Mouse (Mus musculus): ENCODE results near the gene Gm10645.
A peak's percentile ranks its signal among the peaks of the same experiment; 100 is the strongest.

Gene Gm10645

DNA sequence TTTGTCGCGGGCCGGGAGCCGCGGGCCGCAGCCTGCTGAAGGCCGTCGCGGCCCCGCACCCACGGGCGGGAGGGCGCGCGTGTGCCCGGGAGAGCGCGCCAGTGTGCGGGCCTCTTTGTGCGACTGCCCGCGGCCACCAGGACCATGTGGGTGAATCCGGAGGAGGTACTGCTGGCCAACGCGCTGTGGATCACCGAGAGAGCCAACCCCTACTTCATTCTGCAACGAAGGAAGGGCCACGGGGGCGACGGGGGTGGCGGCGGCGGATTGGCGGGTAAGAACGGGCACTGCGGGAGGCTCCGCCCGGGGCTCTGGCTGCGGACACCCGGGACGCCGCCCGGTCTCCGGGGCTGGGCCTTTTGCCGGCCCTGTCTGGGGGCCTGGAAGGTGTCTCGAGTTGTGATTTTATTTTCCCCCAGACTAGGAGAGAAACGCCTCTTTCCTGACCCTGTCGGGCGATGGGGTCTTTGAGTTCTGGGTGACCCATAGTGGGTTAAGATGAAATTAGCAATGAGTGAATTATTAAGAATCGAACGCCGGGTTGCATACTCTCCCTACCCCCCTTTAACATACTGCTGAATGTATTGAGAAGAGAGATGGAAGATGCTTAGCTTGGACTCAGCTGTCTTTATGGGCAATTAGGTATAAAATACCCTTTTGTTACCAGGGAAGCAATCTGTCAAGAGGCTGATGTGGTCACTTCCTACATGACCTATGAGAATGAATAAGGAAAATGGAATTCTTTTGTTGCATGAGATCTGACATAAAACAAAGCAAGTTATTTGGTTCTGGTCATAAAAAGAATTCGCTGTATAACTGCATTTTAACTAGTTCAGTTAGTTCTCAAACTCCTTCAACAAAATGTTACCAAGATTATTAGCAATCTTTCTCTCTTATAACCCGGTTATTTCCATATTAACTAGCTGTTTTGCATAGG, at the start of gene Gm10645:
Gm10645 (minus strand) TSS at position 240 of the 937 bp plus-strand sequence.
- DNase-seq (ENCODE audit: low spot score): peak; percentile 18

DNA sequence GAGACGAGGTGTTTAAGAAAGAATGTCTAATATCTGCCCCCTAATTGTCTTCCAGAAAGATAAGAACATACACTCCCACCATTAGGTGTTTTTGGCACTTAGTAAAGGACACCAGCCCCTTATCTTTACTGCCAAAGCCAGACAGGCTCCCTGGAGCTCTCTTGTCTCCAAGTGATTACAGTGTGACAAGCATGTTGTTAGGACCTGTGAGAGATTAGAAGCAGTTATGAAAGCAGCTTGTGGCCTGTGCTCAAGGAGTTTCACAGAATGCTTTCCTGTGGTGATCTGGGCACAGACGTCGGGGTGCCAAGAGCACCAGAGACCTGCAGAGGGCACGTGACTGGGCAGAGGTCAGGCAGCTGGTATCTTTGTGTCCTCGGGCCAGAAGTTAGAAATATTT, 49.1 kb upstream of the Gm10645 start:
- DNase-seq (ENCODE audit: low spot score): no peak

DNA sequence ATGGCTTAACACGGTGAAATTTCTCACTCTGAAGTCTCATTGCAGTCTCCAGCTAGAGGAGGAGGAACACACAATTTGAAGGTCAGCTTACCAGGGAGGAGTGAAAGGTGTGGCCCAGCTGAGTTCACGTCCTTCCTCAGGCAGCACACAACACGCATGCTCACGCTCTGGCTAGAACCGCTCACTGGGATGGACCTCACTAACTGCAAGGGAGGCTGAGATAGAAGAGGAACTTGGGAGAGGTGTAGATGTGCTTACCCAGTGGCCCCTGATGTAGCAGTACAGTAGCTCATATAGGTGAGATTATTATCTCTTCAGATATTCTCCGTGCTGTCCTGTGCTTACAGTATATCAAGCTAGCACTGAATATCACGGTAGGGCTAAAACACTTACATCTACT, 44.7 kb upstream of the Gm10645 start:
- DNase-seq (ENCODE audit: low spot score): no peak

DNA sequence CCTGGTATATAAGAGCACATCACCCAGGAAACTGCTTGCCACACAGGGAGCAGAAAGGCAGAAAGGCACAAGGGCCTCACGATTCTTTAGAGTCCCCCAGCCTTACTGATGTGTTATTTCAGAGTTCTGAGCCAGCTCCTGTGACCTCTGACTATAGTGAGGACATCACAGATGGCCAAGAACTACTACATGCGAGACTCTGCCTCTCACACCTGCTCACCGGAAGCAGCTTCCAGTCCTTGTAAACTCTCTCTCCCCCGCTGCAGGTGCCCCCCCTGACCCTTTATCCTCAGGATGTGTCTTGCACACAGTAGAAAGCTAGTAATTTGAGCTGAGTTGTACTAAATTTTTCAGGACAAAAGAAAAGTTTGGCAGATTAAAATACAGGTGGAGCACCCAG, 43.6 kb upstream of the Gm10645 start:
- no peak for DNase-seq (ENCODE audit: low spot score)

DNA sequence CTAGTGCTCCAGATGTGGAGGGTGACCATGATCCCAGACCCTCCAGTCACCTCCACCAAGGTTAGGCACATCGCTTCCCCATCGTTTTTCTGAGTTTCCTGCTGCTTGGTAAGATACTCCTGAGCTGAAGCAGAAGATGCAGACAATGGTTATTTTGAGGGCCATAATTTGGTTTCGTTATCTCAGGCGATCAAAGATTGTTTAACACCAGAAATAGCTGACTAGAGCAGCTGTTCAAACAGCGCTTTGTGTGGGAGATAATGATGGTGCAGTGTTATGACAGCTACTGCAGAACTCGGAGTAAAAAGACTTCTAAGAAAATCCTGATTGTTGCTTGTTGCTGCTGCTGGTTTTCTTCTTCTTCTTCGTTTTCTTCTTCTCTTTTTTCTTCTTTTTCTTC, 39.9 kb upstream of the Gm10645 start:
- no peak for DNase-seq (ENCODE audit: low spot score)

DNA sequence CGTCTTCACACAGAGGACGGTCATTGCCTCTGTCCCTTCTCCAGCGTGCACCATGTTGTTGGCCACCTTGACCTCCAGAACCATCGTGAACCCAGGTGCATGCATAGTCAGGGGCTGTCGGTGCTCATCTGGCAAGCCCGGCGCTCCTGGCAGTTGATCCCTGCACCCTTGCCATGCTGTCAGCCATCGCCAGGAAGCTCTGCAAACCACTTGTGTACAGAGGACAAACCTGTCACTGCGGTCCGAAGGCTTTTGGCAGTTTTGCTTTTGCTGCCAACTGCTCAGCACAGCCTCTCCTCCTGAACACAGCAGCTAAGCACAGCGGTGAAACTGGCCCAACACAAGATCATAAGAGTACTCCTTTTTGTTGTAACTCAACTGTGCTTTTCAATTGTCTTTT, 37.0 kb upstream of the Gm10645 start:
- no peak for DNase-seq (ENCODE audit: low spot score)

DNA sequence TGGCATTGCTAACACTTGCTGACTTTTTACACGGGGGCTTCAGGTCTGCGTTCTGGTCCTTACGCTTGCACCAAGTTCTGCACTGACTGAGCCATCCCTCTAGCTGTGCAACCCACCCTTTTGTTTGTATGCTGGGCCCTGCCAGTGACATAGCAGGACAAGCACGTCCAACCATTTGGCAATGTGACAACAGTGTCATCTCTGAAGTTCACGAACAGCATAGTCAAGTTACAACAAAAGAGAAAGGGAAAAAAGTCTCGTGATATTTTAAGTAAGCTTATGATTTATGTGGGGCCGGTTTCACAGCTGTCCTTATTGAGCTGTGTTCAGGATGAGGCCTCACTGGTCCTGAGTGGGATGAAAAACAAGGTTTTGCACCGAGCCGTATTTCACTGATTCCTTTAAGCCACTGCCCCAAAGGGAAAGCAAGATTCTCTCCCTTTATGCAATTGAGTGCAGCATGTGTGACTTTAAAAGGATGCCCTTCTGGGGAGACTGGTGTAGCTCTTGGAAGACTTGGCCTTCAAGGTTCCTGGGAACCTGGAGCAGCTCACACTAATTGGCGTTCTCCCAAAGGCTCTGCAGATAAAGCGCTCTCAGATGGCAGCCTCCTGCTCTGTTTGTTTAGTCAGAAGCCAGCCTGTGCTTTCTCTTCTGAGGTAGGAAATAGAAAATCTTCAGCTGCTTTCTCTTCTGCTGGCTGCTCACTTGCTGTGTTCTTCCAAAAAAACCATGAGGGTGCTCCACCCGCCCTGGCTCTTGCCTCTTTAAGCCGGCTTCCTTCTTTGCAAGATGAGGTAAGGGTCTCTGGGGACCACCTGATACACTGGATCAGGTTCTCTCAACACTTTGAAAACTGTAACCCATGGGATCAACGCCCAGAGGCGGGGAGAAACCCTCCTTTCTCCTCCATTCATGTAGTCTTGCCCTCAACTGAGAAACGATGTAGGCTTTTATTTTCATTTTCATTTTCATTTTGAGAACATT, 34.5 kb upstream of the Gm10645 start:
- DNase-seq (ENCODE audit: low spot score): peak; percentile 58

DNA sequence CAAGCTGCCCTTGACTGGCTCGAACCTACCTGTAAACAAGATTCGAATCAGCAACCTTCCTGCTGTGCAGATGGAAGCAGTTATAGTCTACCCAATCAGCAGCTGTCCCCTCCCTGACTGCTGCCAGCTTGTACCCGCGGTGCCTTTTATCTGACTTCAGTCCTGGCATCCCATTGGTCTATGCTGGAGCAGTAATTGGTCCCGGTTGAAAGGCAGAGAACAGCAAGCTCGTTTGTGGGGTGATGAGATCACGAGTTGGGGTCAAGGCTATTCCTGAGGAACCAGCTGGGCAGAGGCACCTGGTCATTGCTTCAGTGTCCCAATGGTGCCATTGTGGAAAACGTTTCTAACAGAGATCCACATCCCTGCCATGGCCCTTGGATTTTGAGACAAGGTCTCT, 33.7 kb upstream of the Gm10645 start:
- DNase-seq (ENCODE audit: low spot score): no peak

DNA sequence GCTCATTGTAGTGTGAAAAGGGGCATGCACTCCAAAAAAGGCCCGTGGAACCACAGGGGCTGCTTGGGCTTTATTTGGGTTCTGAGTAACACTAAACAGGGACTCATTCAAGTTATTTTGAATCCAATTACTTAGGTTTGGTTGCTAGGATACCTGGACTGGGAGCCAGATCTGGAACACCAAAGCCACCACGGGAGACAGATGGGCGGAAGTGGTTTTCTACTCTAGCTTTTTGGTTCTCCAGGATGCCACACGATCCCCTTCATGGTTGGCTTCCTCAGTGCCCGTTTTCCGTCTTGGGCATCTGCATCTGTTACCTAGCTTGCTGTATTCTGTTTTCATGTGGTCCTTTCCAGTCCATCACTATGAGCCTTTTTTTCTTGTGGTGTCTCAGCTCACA, 30.1 kb upstream of the Gm10645 start:
- DNase-seq (ENCODE audit: low spot score): no peak

DNA sequence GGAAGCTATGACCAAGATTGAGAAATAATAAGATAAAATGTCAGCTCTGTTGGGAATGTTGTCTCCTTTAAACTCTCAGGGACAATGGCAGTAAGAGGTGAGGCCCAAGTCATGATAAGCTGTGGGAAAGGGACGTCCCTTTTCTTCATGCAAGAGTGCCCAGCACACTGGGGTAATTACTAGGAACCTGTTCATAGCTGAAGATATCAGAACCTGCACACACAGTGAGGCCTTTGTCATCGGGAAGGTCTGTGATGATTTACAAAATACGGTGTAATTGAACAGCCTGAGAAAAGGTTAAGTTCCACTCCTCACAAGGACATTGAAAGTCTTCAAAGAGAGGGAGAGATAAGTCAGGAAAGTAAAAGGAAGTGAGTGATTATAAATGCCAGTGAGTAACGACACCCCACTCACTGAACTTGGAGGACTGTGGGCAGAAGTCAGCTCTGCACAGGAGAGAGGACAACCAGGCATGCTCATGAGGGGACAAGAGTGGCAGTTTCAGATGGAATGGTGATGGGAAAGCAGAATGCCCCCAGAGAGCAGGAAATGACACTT, 23.6 kb upstream of the Gm10645 start:
- no peak for DNase-seq (ENCODE audit: low spot score)

DNA sequence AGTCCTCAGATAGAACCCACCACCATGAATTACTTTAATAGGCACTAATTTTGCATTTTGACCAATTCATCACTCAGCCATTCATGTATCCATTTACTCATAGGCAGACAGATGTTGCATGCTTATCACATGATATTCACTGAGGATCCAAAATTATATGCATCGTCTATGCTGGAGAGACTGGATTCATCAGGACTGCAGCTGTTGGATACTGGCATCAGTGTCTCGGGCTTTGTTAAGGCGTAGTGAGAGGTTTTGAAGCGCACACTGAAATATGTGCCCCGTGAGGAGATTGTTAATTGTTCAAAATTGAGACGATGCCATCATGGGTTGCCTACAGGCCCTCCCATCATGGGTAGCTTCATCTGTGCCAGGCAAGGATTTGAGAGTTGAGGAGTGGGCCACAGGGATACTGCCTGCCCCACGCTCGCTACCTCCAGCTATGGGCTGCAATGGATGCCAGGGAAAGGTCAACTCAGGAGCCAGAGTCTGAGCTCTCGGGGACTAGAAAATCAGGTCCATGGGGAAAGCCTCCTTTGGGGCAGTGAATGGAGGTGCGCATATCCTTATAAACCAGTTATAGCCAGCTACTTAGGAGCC, 21.5 kb upstream of the Gm10645 start:
- no peak for DNase-seq (ENCODE audit: low spot score)

DNA sequence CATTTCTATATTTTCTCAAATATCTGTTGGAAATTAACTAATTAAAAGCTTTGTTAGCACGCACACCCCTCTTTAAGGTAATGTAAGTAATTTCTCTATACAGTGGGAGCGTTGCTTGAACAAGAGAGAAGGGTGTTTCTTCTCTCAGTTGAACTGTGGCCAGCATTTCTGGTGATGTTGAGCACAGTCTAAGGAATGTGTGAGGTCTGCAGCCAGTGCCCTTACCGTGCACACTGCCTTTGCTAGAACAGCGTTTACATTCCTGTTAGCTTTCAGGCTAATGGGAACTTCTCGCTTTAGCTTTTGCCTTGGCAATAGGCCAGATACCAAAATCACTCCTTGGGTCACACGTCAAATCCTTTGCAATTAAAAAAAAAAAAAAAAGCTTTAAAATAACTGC, 20.4 kb upstream of the Gm10645 start:
- DNase-seq (ENCODE audit: low spot score): no peak

DNA sequence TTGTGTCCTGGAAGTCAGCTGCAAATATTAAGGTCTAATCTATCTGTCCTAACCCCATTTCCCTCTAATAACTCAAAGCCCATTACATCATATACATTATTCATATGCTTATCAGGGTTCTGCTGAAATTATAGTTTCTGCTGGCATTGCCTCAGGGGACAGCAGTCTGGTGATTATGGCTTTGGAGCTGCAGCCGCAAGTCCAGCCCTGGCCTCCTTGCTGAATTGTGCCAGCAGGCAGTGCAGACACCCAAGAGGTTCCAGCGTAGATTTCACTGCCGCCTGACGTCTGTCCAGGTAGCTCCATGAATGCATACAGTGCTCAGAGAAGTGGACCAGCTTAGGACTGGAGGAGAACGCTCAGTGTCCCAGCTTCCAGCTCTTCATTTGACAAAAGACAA, 16.8 kb upstream of the Gm10645 start:
- DNase-seq (ENCODE audit: low spot score): no peak

DNA sequence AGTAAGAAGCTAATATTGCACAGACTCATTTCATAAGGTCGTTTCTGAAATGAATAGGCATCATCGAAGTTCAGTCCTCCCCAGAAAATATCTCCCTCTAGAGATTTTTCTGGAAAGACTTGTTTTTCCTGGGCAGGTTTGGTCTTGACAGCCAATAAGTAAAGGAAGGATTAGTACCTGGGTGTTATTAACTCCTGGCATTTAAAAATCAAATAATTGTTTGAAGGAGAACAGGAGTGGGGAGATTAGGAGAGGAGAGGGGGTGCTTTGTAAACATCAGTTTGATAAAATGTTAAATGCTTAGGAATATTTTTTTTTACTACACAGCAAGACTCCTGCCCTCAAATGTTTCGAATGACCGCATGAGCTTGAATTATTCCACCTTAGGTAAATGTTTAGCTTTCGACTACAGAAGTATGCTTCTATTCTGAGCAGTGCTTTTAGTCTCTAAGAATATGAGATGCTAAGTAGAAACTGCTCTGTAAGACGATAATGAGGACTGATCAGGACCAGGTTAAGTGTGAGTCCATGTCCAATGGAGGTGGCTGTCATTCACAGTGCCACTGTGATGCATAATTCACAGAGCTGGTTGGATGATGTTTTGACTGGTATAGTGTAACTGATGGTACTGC, 16.0 kb upstream of the Gm10645 start:
- no peak for DNase-seq (ENCODE audit: low spot score)

DNA sequence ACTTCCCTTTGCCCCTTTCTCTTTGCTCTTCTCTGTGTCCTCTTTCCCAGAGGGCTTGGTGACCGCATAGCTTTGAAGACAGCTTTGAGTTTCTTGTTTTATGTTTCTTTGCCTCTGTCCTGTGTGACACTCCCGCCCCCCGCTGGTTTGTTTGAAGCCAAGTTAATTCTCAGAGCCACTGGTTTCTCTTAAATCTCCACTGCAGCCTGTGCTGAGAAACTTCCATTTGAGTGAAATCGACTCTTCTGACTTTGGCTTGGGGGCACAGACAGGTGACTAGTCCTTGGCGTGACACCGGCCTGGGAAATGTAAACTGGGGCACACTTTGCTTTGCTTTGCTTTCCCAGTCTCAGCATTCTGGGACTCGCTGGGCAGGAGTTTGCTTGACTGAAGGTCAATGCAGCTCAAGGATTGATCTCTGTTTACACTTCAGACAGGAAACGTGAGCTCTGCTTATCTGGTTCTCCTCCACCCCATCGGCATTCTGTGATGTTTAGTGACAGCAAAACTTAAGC, 12.3 kb upstream of the Gm10645 start:
- no peak for DNase-seq (ENCODE audit: low spot score)

DNA sequence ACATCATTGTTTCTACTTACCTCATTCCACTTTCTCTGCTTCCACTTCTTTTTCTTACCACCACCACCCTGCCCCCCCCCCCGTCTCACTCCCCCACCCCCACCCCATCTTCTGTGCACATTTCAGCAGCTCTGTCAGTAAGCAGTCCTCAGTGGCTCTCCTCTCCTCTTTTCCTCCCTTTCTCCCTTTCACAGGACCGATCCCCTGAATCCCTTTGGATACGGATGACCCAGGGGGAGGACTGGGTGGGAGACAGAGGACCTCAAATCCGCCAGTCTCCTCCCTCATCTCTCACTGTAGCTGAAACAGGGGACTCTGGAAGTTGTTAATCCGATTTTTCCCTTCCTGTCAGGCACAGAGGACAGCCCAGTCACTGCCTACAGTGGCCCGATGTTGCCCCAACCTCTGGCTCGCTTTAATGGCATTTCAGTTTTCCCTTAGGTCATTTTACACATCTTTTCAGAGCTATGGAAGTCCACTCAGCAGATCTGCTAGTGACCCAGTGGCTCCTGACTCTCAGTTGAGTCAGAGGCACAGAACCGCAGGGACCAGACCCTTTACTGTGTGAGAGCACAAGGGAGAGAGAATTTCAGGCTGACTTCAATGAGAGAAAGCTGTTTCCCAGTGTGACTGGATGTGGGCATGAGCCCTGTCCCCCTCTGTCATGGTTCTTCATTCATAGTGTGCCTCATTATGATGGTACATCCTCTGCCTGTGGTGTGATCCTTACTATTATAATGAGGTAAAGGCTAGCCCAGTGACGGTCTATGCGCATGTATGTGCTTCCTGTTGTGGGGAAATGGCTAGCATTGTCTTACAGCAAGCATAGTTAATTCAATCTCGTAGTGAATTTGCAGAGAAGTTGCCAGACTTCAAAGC, 11.6 kb upstream of the Gm10645 start:
- DNase-seq (ENCODE audit: low spot score): no peak

DNA sequence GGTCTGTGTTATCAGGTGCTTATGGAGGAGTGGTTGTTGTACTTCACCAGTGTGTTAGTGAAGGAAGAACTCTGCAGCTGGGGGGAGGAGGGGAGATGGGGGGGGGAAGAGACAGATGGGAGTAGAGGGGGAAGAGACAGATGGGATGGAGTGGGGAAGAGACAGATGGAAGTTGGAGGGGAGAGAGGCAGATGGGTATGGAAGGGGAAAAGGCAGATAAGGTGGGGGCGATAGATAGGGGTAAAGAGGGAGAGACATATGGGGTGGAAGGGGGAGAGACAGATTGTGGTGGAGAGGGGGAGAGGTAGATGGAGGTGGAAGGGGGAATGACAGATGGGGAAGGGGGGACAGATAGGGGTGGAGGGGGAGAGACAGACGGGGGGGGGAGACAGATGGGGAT, 10.8 kb upstream of the Gm10645 start:
- no peak for DNase-seq (ENCODE audit: low spot score)

DNA sequence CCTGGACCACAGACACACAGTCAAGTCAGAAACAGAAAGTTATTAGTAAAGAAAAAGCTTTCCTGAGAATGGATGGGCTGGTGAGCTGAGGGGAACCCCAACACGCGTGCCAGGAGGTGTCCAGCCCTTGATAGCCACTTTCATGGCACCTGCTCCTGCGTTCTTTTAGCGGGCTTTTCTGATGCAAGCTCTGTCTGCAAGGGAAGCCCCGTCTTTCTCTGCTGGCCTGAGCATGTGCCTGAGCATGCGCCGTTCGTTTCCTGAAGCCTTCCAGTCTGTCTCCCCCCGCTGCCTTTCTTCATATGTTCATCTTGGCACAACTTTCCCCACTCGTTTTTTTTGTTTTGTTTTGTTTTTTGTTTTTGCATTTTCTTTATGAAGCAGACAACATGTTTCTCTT, 9.7 kb upstream of the Gm10645 start:
- no peak for DNase-seq (ENCODE audit: low spot score)

DNA sequence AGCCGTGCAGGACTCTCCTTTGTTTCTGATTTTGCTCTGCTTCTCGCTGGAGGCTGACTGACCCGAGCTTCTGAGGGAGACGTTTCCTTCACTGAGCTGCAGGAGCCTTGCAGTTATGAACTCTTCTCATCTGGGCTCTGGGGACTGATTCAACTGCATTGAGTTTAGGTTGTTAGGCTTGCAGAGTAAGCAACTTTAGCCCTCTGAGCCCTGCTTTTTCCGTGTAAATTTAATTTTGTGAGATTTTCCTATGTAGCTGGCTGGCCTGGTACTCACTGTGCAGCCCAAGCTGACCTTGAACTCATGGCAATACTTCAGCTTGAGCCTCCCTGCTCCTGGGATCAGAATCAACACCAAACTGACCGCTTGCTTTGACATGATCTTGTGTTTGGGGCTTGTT, 4.9 kb upstream of the Gm10645 start:
- DNase-seq (ENCODE audit: low spot score): no peak

DNA sequence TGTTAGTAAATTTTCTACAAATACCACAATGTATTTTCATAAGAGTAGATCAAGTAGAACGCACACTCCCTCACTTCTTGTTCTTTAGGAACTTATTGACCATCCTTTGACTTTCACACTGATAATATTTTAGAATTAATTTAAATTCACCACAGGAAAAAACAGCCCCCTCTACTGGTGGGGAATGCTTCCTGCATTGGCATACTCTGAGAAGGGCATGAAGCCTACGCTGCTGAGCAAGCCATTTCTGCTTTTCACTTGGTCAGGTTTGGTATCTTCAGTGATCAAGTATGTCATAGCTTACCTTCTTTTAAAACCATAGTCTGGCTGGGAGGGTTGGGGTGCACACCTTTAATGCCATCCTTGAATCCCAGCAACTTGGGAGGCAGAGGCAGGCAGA, 3.7 kb upstream of the Gm10645 start:
- DNase-seq (ENCODE audit: low spot score): no peak
